Mouse (Mus musculus): ENCODE data around the gene P2ry12. TPM values are rescaled to one million over a fixed set of nuclear protein-coding genes. Genes with fewer than 3 reads are reported as not detected.

The P2ry12 gene
- 1.1 and 2.5 TPM in 2 replicates for polyA plus RNA-seq (2012; rRNA removed)

- no peak for DNase-seq (ENCODE audit: low read depth, low spot score)
- 83% methylated on average over 7 of the region's 7 CpGs for WGBS
Measured at GRCm38 (mm10) chr3:59262704-59263103, at the start of gene P2ry12. Gene P2ry12, minus strand, starts transcription at chr3:59262871.

DNA sequence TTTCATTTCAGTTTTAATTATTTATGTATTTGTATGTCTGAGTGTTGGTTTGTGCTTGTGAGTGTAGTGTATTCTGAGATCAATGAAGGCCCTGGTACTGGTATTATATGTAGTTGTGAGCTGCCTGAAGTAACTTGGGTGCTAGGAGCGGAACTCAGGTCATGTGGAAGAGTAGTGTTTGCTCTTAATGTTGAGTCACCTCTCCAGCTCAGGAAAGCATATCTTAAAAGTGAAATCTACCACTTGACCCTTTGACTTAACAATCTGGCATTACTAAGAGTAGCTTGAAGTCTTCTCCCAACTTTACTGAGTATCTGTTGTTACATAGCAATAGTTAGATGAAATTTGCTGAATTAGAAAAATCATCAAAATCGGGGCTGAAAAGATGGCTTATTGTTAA is 42.8 kb upstream of the P2ry12 start:
- WGBS = 95% methylated on average over 2 of the region's 2 CpGs

GRCm38 (mm10) chr3:59304944-59305343 is 42.3 kb upstream of the P2ry12 start:
- WGBS = 92% methylated on average over 5 of the region's 5 CpGs
- no peak for DNase-seq (ENCODE audit: low read depth, low spot score)

More for the DNA sequence above, 42.8 kb upstream of the P2ry12 start:
- DNase-seq (ENCODE audit: low read depth, low spot score) = no peak

- no peak for DNase-seq (ENCODE audit: low read depth, low spot score)
- WGBS = 90% methylated on average over 16 of the region's 16 CpGs
Measured at GRCm38 (mm10) chr3:59297653-59298052, 35.0 kb upstream of the P2ry12 start.

DNA sequence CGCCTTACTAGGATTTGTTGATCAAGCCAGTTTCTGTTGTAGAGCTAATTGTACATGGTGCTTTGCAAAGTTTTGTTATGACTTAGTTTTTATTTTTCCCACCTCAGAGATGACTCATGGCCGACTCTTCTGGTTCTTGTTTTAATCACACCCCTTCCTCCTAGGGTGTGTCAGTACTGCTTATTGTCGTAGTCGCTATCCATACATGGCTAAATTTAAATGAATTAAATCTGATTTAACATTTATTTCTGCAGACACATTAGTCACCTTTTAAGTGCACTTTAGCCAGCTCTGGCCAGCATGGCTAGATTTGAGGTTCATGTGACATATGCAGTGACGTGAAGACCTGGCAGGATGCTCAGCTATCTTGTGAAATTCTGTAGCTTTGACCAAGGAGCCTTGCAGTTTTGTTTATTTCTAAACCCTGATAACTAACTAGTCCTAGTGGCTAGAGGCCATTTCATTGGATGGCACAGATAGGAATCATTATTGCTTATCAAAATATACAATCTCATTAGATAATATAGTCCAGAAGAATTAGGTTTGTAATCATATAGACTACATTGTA is 34.0 kb upstream of the P2ry12 start:
- WGBS = 79% methylated on average over 5 of the region's 5 CpGs
- no peak for DNase-seq (ENCODE audit: low read depth, low spot score)

DNA sequence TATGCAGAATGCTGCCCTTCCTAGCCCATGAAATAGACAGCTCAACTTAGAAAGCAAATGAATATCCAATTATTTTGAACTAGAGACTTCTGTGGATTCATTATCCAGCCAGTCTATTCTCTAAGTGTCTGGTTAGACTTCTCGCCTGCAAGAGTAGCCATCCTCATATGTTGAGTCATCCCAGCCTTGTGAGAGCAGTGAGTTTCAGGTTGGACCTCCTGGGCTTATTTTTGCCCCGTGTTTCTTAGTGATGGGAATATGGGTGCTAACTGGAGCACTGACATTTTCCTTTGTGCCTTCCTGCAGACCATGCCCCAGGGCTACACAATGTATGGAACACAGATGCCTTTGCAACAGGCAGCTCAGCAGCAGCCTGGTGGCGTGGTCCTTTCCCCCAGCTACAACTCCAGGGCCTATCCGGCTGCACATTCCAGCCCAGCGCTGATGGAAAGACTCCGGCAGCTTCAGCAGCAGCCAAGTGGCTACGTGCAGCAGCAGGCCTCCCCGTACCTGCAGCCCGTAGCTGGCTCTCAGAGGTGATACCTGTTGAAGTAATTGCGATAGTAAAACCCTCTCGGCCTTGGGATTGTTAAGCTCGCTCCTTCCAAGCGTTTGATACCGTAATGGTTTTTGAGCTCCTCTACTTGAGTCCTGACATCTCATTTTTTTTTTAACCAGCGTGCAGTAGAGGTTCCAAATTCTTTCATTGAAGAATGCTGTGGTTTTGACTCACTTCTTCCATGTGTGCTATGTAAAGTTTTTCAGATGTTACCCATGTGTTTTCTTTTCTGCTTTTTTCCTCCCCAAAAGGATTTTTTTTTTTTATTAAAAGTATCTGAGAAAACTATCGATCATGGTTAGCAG is 33.3 kb upstream of the P2ry12 start:
- DNase-seq (ENCODE audit: low read depth, low spot score) = no peak
- WGBS = 85% methylated on average over 16 of the region's 16 CpGs

- 85% methylated on average over 5 of the region's 5 CpGs for WGBS
- DNase-seq (ENCODE audit: low read depth, low spot score) = no peak
Measured at GRCm38 (mm10) chr3:59293437-59294199, 30.9 kb upstream of the P2ry12 start.

- 27% methylated on average over 2 of the region's 2 CpGs for WGBS
- DNase-seq (ENCODE audit: low read depth, low spot score) = no peak
Measured at GRCm38 (mm10) chr3:59290551-59290950, 27.9 kb upstream of the P2ry12 start.

DNA sequence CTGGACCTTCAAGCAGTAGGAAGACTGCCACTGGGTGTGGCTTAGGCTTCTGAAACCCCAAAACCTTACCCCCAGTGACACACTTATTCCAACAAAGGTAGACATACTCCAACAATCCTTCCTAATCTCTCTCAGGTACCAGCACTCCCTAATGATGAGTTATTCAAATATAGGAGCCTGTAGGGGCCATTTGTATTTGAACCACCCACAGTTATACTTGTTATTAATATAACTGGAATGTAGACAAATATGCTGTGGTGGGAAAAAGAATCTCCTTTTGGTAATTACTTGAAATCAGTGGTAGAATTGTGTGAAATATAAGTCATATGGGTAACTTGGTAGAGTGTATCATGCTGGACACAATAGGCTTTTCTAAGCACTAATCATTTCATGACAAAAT is 15.9 kb upstream of the P2ry12 start:
- no peak for DNase-seq (ENCODE audit: low read depth, low spot score)

DNA sequence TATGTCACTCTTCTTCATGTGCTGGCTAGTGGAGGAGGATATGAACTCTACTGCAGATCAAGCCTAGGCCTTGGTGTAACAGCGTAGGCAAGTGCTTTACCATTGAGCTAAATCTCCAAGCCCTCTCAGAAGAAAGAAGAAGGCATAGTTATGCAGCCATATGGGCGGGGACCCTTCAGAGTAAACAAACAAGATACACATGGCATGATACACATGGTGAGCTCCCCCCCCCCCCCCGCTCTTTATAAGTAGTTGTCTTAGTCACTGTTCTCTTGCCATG is 15.5 kb upstream of the P2ry12 start:
- DNase-seq (ENCODE audit: low read depth, low spot score) = no peak

DNA sequence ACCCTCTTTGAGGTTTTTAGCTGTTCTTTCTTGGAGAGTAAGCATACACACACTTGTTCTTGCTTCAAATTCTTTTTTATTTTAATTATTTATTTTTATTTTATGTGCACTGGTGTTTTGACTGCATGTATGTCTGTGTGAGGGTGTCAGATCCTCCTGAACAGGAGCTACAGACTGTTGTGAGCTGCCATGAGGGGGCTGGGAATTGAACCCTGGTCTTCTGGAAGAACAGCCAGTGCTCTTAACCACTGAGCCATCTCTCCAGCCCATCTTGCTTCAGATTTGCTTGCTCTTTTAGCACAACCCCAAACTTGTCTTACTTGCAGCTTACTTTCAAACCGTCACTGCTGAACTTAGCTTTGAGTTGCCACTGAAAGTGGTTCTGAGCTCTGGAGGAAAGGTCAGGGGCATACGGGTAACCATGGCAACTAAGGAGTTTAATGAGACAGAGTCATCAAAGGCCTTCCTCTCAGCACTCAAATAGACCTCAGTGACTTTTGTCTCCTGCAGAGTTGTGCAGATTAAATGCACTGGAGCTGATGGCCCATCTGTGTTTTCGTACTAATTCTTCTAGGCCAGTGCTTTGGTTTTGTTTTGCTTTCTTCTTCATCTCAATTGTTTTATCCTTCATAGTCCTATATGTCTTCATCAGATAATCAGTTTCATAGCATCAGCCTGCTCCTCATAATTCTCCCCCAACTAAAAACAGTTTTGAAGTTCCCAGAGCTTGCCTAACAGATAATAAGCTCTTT is 15.0 kb upstream of the P2ry12 start:
- no peak for DNase-seq (ENCODE audit: low read depth, low spot score)
- WGBS = 42% methylated on average over 3 of the region's 3 CpGs

More for the DNA sequence above, 15.5 kb upstream of the P2ry12 start:
- 89% methylated on average over 3 of the region's 3 CpGs for WGBS

GRCm38 (mm10) chr3:59270811-59271210 is 8.1 kb upstream of the P2ry12 start:
- no peak for DNase-seq (ENCODE audit: low read depth, low spot score)
- 94% methylated on average over 6 of the region's 6 CpGs for WGBS

DNA sequence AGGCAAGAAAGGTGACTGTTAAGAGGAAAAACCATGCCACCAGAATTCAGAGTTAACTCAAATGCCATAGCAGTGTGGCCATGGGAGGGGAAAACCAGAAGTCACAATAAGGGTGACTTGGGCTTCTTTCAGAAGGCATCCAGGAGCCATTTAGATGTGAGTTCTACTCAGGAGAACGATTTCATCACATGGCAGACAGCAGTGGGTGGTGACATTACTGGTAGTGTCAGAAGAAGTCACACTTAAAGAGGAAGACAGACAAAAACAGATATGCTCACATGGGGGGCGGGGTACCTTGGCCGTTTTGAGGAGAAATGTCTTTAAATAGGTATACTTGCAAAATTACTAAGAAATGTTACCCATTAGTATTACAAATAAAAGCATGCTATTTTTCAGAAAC is 1.3 kb upstream of the P2ry12 start:
- 76% methylated on average over 3 of the region's 3 CpGs for WGBS
- DNase-seq (ENCODE audit: low read depth, low spot score) = no peak

GRCm38 (mm10) chr3:59263417-59263816 is 746 bp upstream of the P2ry12 start:
- WGBS = 95% methylated on average over 2 of the region's 2 CpGs
- DNase-seq (ENCODE audit: low read depth, low spot score) = no peak

GRCm38 (mm10) chr3:59261709-59262472 is 780 bp downstream of the P2ry12 start:
- DNase-seq (ENCODE audit: low read depth, low spot score) = no peak
- 84% methylated on average over 9 of the region's 9 CpGs for WGBS

- no peak for DNase-seq (ENCODE audit: low read depth, low spot score)
- 33% methylated on average over 5 of the region's 5 CpGs for WGBS
Measured at GRCm38 (mm10) chr3:59260745-59261144, 1.9 kb downstream of the P2ry12 start.

DNA sequence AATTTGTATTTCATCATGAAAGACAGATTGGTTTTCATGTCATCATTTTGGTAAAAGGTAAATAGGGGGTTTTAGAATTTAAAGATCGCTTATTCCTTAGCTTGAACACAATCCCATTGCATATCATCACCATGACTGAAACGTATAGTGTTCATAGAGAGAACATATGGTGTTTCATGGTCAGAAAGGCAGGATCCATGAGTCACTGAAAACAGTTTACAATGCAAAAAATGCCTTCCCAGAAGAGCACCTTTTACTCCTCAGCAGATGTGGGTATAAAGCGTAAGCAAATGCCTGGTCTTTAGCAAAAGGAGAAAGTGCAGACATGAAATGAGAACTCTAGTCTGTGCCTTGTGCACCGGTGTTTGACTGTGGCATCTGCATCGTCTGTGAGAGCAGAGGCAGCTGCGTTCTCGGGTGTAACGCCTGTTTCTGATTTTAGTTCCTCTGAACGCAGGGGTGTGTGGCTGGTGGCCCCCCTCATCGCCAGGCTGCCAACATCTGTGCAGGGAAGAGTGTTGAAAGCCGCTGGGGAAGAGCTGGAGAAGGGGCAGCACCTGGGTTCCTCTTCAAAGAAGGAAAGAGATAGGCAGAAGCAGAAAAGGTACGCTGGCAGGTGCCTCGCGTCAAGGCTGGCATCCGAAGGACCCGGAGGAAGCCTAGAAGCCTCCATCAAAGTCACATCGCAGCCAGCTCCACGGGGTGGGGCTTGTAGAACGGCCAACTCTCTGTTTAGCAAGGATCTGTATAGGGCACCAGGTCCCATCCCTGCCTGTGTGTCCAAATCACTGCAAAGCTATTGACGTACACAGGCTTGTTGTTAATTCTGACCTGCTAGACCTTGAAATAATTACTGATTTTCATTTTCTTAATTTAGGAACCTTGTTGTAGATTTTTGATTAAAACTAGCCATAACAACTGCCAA is 4.7 kb downstream of the P2ry12 start:
- DNase-seq (ENCODE audit: low read depth, low spot score) = no peak
- WGBS = 81% methylated on average over 20 of the region's 20 CpGs

DNA sequence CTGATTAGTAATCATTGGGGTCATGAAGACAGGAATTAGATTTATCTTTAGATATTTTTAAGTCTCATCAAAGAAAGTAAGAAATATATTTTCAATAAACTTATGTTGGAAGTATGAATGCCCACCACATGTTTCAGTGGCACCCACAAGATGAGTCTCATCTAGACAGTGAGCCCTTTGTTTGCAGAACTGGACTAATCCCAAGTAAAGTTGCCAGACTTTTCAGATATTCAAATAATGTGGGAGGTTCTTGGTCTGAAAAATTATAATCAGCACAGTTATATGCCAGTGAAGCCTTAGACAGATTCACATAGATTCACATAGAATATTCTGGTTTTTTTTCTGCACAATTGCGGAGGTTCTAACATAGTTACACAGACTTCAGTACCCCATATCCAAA is 12.2 kb downstream of the P2ry12 start:
- no peak for DNase-seq (ENCODE audit: low read depth, low spot score)
- 96% methylated on average over 1 of the region's 1 CpGs for WGBS

All from large intestine, adult 2 months (tissue).